Mouse (Mus musculus): ENCODE measurements around the gene Fat3.

The Fat3 gene

GRCm38 (mm10) chr9:16501186-16501711 lies at the start of gene Fat3:
Gene Fat3 (minus strand): TSS chr9:16501285.
- DNase-seq, result peak; percentile 33 to 50

- no peak for DNase-seq
Observed at GRCm38 (mm10) chr9:16532884-16533283, 31.8 kb upstream of the Fat3 start.

- DNase-seq, result peak in 1 of 2 experiments; percentile 7
Observed at GRCm38 (mm10) chr9:16517543-16517942, 16.5 kb upstream of the Fat3 start.

- no peak for DNase-seq
Observed at GRCm38 (mm10) chr9:16512005-16512404, 10.9 kb upstream of the Fat3 start.

- DNase-seq, result no peak
Observed at GRCm38 (mm10) chr9:16503776-16504175, 2.7 kb upstream of the Fat3 start.

GRCm38 (mm10) chr9:16502673-16503343 lies 1.7 kb upstream of the Fat3 start:
- peak; percentile 38 to 45 for DNase-seq

GRCm38 (mm10) chr9:16501990-16502672 lies 1.0 kb upstream of the Fat3 start:
- peak; percentile 79 to 85 for DNase-seq

GRCm38 (mm10) chr9:16500382-16501185 lies 501 bp downstream of the Fat3 start:
- peak; percentile 65 to 74 for DNase-seq

GRCm38 (mm10) chr9:16499621-16500381 lies 1.3 kb downstream of the Fat3 start:
- DNase-seq, result peak; percentile 62 to 67

GRCm38 (mm10) chr9:16498876-16499275 lies 2.2 kb downstream of the Fat3 start:
- DNase-seq, result peak in 1 of 2 experiments; percentile 5

- DNase-seq, result no peak
Observed at GRCm38 (mm10) chr9:16497361-16497760, 3.7 kb downstream of the Fat3 start.

GRCm38 (mm10) chr9:16496331-16496730 lies 4.8 kb downstream of the Fat3 start:
- DNase-seq, result no peak

- no peak for DNase-seq
Observed at GRCm38 (mm10) chr9:16489661-16490060, 11.4 kb downstream of the Fat3 start.

GRCm38 (mm10) chr9:16487565-16487964 lies 13.5 kb downstream of the Fat3 start:
- no peak for DNase-seq

- no peak for DNase-seq
Observed at GRCm38 (mm10) chr9:16486229-16486628, 14.9 kb downstream of the Fat3 start.

GRCm38 (mm10) chr9:16485173-16485572 lies 15.9 kb downstream of the Fat3 start:
- DNase-seq, result no peak

- DNase-seq, result no peak
Observed at GRCm38 (mm10) chr9:16484765-16485164, 16.3 kb downstream of the Fat3 start.

GRCm38 (mm10) chr9:16461491-16461890 lies 39.6 kb downstream of the Fat3 start:
- DNase-seq, result no peak

GRCm38 (mm10) chr9:16460591-16460990 lies 40.5 kb downstream of the Fat3 start:
- DNase-seq, result no peak

- no peak for DNase-seq
Observed at GRCm38 (mm10) chr9:16441930-16442329, 59.2 kb downstream of the Fat3 start.

- DNase-seq, result no peak
Observed at GRCm38 (mm10) chr9:16440638-16441037, 60.4 kb downstream of the Fat3 start.

- DNase-seq, result no peak
Observed at GRCm38 (mm10) chr9:16439941-16440340, 61.1 kb downstream of the Fat3 start.
